Mouse (Mus musculus): ENCODE data around the gene Fndc11.

- TF ChIP-seq CTCF (IDR thresholded peaks at IDR 0.05; ENCODE audit: borderline replicate concordance, insufficient read depth, low read depth, low read length) = no peak
- no peak for TF ChIP-seq POLR2A (IDR thresholded peaks at IDR 0.05; ENCODE audit: borderline replicate concordance, insufficient read depth, low read length)
Measured at GRCm38 (mm10) chr2:181216037-181216436, 3.8 kb upstream of the Fndc11 start.
